Mouse (Mus musculus) intestine, postnatal 0 days (tissue): ENCODE results near the gene 1700028K03Rik. TPM values are rescaled to one million over a fixed set of nuclear protein-coding genes. Genes with fewer than 3 reads are reported as not detected.

Experiments
- ATAC-seq: fragments of 200-750 bp; cut with Nextera tagmentation; 2 replicates; pipeline ENCODE4 v1.8.0; 2017; ENCODE audit warnings: mild to moderate bottlenecking, moderate TSS enrichment, moderate library complexity
- H3K27ac ChIP-seq: fragments of 300-500 bp; sonication (generic); 2 replicates; pipeline ENCODE4 v1.5.1; 2014; ENCODE audit warnings: mild to moderate bottlenecking, low read depth, low read length, moderate library complexity
- H3K27me3 ChIP-seq: fragments of 300-500 bp; sonication (generic); replicated peaks from 2 replicates; pipeline ENCODE4 v1.6.1; 2014; ENCODE audit warnings: low read length, mixed read lengths; ENCODE audit not compliant: control insufficient read depth, insufficient read depth
- H3K36me3 ChIP-seq: fragments of 300-500 bp; sonication (generic); 2 replicates; pipeline ENCODE4 v1.6.1; 2014; ENCODE audit warnings: mild to moderate bottlenecking, moderate library complexity; ENCODE audit not compliant: control insufficient read depth, insufficient read depth
- H3K4me1 ChIP-seq: fragments of 300-500 bp; sonication (generic); replicated peaks from 2 replicates; pipeline ENCODE4 v1.6.1; 2014; ENCODE audit warnings: antibody characterized with exemption, low read length, mixed read lengths; ENCODE audit not compliant: control insufficient read depth, insufficient read depth
- H3K4me2 ChIP-seq: fragments of 300-500 bp; sonication (generic); replicated peaks from 2 replicates; pipeline ENCODE4 v1.6.1; 2014; ENCODE audit warnings: low read depth, mild to moderate bottlenecking, moderate library complexity
- H3K4me3 ChIP-seq: fragments of 300-500 bp; sonication (generic); 2 replicates; pipeline ENCODE4 v1.5.1; 2014; ENCODE audit warnings: low read depth, low read length
- H3K9ac ChIP-seq: fragments of 300-500 bp; sonication (generic); 2 replicates; pipeline ENCODE4 v1.6.1; 2014; ENCODE audit warnings: mild to moderate bottlenecking, low read depth, low read length
- H3K9me3 ChIP-seq: fragments of 300-500 bp; sonication (generic); 2 replicates; pipeline ENCODE4 v1.6.1; 2016; ENCODE audit warnings: mixed run types; ENCODE audit not compliant: control insufficient read depth
- CTCF ChIP-seq: sonication (generic); IDR thresholded peaks from 2 replicates; pipeline ENCODE4 v1.5.1; 2016; ENCODE audit warnings: low read depth, mild to moderate bottlenecking, control low read depth, antibody characterized with exemption, moderate library complexity
- WGBS: fragments of 180-500 bp; shearing (Covaris S2); extraction: QIAGEN DNeasy Blood & Tissue Kit; methylation state at CpG from one replicate; pipeline ENCODE4 v1.1.7; 2014; 5-methylcytosine and 5-hydroxymethylcytosine counted together
- polyA plus RNA-seq: library from polyadenylated mRNA; unstranded; fragments of >200 nt; fragmentation: Nextera tagmentation; extraction: Ambion mirVana; gene quantifications from 2 replicates; pipeline ENCODE4 v1.2.1, GENCODE M21; 2015

The 1700028K03Rik gene
- polyA plus RNA-seq, 1 experiment from 2014 or later, result 0.04 TPM

DNA sequence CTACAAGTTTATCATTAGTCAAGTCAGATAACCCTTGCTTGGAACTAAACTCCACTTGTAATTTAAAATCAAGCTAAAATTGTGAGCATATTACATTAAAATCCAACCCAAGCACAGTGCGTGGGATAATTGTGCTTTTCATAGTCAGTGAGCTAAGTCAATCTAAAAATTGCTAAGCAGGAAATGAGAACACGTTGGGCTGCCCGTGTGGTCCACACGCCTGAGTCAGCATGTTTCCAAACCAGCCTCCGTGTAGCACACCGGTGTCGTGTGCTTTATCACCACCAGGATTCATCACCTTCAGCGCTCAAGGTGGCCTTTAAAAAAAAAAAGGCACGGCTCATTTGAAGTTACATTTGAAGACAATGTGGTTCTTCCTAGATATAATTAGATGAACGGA lies 10.2 kb upstream of the 1700028K03Rik start:
- Histone ChIP-seq H3K9ac (no peak overlapping the region), H3K9me3 (no peaks in the 10 kb centered on the region), H3K4me1 (no peaks in the 10 kb centered on the region), H3K27me3 (no peaks in the 10 kb centered on the region), H3K4me3 (no peak overlapping the region), H3K36me3 (no peaks in the 10 kb centered on the region), H3K27ac (no peak overlapping the region), H3K4me2 (no peak overlapping the region)
- TF ChIP-seq CTCF, result no peak
- 77% methylated on average over 10 of the region's 10 CpGs for WGBS
- no peak for ATAC-seq

DNA sequence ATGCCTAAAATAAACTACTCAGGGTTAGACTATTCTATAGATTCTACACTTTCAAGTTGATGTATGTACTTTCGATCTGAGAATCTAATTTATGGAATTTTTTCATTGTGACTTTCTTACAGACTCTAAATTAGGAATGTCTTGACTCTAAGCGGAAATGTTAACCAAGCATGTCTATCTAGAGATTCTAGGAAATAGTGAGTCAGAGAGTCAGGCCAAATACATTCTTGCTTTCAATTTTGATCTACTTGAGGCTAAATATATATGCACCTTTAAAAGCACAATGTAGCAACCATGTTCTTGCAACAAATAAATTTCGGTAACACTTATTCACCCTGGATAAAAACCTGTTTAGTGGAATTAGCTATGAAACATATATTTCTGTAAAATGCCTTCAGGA lies 5.7 kb upstream of the 1700028K03Rik start:
- WGBS, result 87% methylated on average over 3 of the region's 3 CpGs
- Histone ChIP-seq H3K4me1 (no peaks in the 10 kb centered on the region), H3K27me3 (no peaks in the 10 kb centered on the region), H3K9me3 (no peaks in the 10 kb centered on the region), H3K27ac (no peak overlapping the region), H3K4me2 (no peak overlapping the region), H3K36me3 (no peaks in the 10 kb centered on the region), H3K9ac (no peak overlapping the region), H3K4me3 (no peak overlapping the region)
- ATAC-seq, result no peak
- no peak for TF ChIP-seq CTCF

DNA sequence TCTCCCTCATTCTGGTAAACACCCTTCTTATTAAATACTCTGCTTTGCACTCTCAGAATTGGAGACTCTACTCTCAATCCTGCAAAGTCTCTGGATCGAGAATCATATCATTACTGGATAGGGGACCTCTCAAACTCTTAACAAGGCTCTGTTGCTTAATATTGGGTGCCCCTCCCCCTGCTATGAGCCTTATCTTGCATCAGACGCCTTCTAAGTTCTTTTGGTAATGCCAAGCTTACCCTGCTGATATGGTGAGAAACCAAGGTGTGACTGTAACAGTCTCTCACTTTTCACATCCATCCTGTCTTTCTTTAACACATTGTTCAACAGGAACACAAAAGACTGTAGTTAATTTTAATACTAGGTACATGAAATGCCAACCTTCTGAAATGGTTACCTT lies 919 bp upstream of the 1700028K03Rik start:
- Histone ChIP-seq H3K36me3 (no peaks in the 10 kb centered on the region), H3K4me3 (no peak overlapping the region), H3K4me1 (no peaks in the 10 kb centered on the region), H3K27ac (no peak overlapping the region), H3K4me2 (no peak overlapping the region), H3K27me3 (no peaks in the 10 kb centered on the region), H3K9ac (no peak overlapping the region), H3K9me3 (no peaks in the 10 kb centered on the region)
- no peak for TF ChIP-seq CTCF
- ATAC-seq, result no peak
- WGBS, result 54% methylated on average over 2 of the region's 2 CpGs

- no peak for ATAC-seq
- Histone ChIP-seq H3K9ac (no peak overlapping the region), H3K4me3 (no peak overlapping the region), H3K27me3 (no peaks in the 10 kb centered on the region), H3K4me1 (no peaks in the 10 kb centered on the region), H3K36me3 (no peaks in the 10 kb centered on the region), H3K9me3 (no peaks in the 10 kb centered on the region), H3K27ac (no peak overlapping the region), H3K4me2 (no peak overlapping the region)
- 57% methylated on average over 7 of the region's 7 CpGs for WGBS
- no peak for TF ChIP-seq CTCF
These were observed 7.2 kb downstream of the 1700028K03Rik start for GRCm38 (mm10) chr5:107541696-107542095.

GRCm38 (mm10) chr5:107545927-107546326 lies 11.4 kb downstream of the 1700028K03Rik start:
- WGBS, result 55% methylated on average over 4 of the region's 4 CpGs

DNA sequence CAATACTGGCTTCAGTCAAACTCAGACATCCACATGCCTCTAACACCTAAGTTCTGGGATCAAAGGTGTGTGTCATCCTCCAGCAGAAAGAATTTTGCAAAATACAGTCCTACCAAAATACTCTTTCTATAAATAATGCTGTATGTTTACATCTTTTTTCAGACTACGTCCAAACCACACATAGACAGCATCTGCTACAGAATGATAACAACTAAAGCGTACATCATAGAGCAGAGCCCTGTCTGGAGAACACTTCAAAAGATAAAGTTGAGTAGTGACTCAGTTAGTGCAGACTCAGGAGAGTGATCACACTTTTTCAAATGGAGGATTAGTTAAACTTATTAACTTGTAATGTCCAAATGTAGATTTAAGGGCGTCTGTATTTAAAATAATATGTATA lies 13.4 kb downstream of the 1700028K03Rik start:
- no peak overlapping the region for H3K27ac ChIP-seq
- ATAC-seq, result no peak
- H3K27me3 ChIP-seq, result no peaks in the 10 kb centered on the region
- H3K9me3 ChIP-seq, result no peaks in the 10 kb centered on the region
- H3K4me2 ChIP-seq, result no peak overlapping the region
- H3K36me3 ChIP-seq, result no peaks in the 10 kb centered on the region; the same call in 1 of the 2 replicates
- WGBS, result 82% methylated on average over 3 of the region's 3 CpGs
- H3K9ac ChIP-seq, result no peak overlapping the region
- H3K4me3 ChIP-seq, result no peak overlapping the region
- H3K4me1 ChIP-seq, result no peaks in the 10 kb centered on the region
- no peak for TF ChIP-seq CTCF

More at GRCm38 (mm10) chr5:107545927-107546326, 11.4 kb downstream of the 1700028K03Rik start:
- Histone ChIP-seq H3K36me3 (no peaks in the 10 kb centered on the region), H3K4me2 (no peak overlapping the region), H3K27ac (no peak overlapping the region), H3K4me1 (no peaks in the 10 kb centered on the region), H3K27me3 (no peaks in the 10 kb centered on the region), H3K9ac (no peak overlapping the region), H3K4me3 (no peak overlapping the region), H3K9me3 (no peaks in the 10 kb centered on the region)
- ATAC-seq, result no peak
- no peak for TF ChIP-seq CTCF

GRCm38 (mm10) chr5:107548444-107548843 lies 13.9 kb downstream of the 1700028K03Rik start:
- Histone ChIP-seq H3K9ac (no peak overlapping the region), H3K36me3 (no peaks in the 10 kb centered on the region; the same call in 1 of the 2 replicates), H3K27ac (no peak overlapping the region), H3K4me2 (no peak overlapping the region), H3K27me3 (no peaks in the 10 kb centered on the region), H3K4me3 (no peak overlapping the region), H3K9me3 (no peaks in the 10 kb centered on the region), H3K4me1 (no peaks in the 10 kb centered on the region)
- WGBS, result 81% methylated on average over 3 of the region's 3 CpGs
- no peak for ATAC-seq
- TF ChIP-seq CTCF, result no peak
